Mouse (Mus musculus) limb, embryonic 12.5 days (tissue): Measurements from ENCODE around the gene Rad23a. TPM values are rescaled to one million over a fixed set of nuclear protein-coding genes. Genes with fewer than 3 reads are reported as not detected.

Source experiments
- ATAC-seq: fragments of 200-750 bp; cut with Nextera tagmentation; 2 replicates; pipeline ENCODE4 v1.8.0; 2017; ENCODE audit warnings: low read depth, moderate TSS enrichment; ENCODE audit not compliant: insufficient number of reproducible peaks, insufficient read depth, low FRiP score, low TSS enrichment
- H3K27ac ChIP-seq: fragments of 300-500 bp; sonication (generic); 2 replicates; pipeline ENCODE4 v1.5.1; 2016; ENCODE audit warnings: mild to moderate bottlenecking, moderate library complexity
- H3K27me3 ChIP-seq: fragments of 300-500 bp; sonication (generic); 2 replicates; pipeline ENCODE4 v1.6.1; 2016; ENCODE audit warnings: mild to moderate bottlenecking, moderate library complexity
- H3K36me3 ChIP-seq: fragments of 300-500 bp; sonication (generic); 2 replicates; pipeline ENCODE4 v1.6.1; 2016; ENCODE audit warnings: mild to moderate bottlenecking, moderate library complexity
- H3K4me1 ChIP-seq: fragments of 300-500 bp; sonication (generic); replicated peaks from 2 replicates; pipeline ENCODE4 v1.6.1; 2016
- H3K4me2 ChIP-seq: fragments of 300-500 bp; sonication (generic); 2 replicates; pipeline ENCODE4 v1.6.1; 2016; ENCODE audit warnings: mild to moderate bottlenecking, moderate library complexity
- H3K4me3 ChIP-seq: fragments of 300-500 bp; sonication (generic); replicated peaks from 2 replicates; pipeline ENCODE4 v1.5.1; 2016; ENCODE audit warnings: mild to moderate bottlenecking
- H3K9ac ChIP-seq: fragments of 300-500 bp; sonication (generic); replicated peaks from 2 replicates; pipeline ENCODE4 v1.6.1; 2016; ENCODE audit warnings: mild to moderate bottlenecking, moderate library complexity
- H3K9me3 ChIP-seq: fragments of 300-500 bp; sonication (generic); 2 replicates; pipeline ENCODE4 v1.6.1; 2016; ENCODE audit warnings: mild to moderate bottlenecking, moderate library complexity
- WGBS: fragments of 180-500 bp; shearing (Covaris S2); methylation state at CpG from one replicate; pipeline ENCODE4 v1.1.7; 2016; 5-methylcytosine and 5-hydroxymethylcytosine counted together
- polyA plus RNA-seq: library from polyadenylated mRNA; unstranded; fragments of >200 nt; fragmentation: Nextera tagmentation; extraction: Ambion mirVana; gene quantifications from 2 replicates; pipeline ENCODE4 v1.2.1, GENCODE M21; 2016

Rad23a gene
- polyA plus RNA-seq, 1 experiment from 2014 or later = 109 TPM

DNA sequence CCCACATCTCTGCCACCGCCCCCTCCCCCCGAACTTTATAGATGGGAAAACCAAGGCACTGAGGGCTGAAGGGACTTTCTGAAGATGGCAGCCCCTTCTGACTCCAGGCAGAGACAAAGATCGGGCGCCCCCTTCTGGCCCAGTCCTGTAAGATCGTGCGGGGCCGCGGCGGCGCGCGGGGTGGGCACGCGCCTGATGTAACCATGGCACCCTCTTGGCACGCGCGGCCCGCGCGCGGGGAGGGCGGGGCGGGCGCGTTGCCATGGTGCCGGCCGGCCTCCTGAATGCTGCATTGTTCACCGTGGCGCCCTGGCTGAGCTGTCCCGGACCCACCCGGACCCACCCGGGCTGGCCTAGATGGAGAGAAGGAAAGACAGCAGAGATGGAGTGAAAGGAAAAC lies 29.6 kb downstream of the Rad23a start:
- ATAC-seq = peak; percentile 77; the same call in 1 of the 2 replicates
- Histone ChIP-seq H3K4me1 (peaks cover 15% of the 10 kb centered on the region), H3K4me3 (peak overlapping the region; percentile 34), H3K27ac (peak overlapping the region; percentile 50; the same call in 1 of the 2 replicates), H3K27me3 (peaks cover 66% of the 10 kb centered on the region), H3K9me3 (peaks cover 4% of the 10 kb centered on the region; the same call in 1 of the 2 replicates), H3K36me3 (no peaks in the 10 kb centered on the region), H3K9ac (0 out of 2 replicates have a peak overlapping the region, but pooled peaks have one; percentile 44), H3K4me2 (peak overlapping the region; percentile 61)
- WGBS = 3% methylated on average over 32 of the region's 32 CpGs

DNA sequence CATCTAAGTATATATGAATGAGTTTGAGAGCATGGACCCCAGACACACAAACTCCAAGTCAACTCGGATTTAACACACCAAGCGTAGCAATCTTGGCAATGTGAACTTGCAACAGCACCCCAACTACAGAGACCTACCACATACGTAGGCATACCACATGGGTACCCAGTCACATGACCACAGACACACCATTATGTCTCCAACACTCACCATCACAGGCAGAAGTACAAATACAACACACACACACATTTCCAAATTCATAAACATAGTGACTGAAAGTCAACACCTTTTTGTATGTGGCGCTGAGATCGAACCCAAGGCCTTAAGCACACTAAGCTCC lies 30.6 kb downstream of the Rad23a start:
- Histone ChIP-seq H3K27me3 (peaks cover 67% of the 10 kb centered on the region), H3K9me3 (peaks cover 5% of the 10 kb centered on the region; the same call in 1 of the 2 replicates), H3K4me2 (no peak overlapping the region), H3K9ac (no peak overlapping the region), H3K4me3 (no peak overlapping the region), H3K36me3 (no peaks in the 10 kb centered on the region), H3K4me1 (peaks cover 10% of the 10 kb centered on the region), H3K27ac (no peak overlapping the region)
- ATAC-seq = no peak
- WGBS = 81% methylated on average over 5 of the region's 5 CpGs

DNA sequence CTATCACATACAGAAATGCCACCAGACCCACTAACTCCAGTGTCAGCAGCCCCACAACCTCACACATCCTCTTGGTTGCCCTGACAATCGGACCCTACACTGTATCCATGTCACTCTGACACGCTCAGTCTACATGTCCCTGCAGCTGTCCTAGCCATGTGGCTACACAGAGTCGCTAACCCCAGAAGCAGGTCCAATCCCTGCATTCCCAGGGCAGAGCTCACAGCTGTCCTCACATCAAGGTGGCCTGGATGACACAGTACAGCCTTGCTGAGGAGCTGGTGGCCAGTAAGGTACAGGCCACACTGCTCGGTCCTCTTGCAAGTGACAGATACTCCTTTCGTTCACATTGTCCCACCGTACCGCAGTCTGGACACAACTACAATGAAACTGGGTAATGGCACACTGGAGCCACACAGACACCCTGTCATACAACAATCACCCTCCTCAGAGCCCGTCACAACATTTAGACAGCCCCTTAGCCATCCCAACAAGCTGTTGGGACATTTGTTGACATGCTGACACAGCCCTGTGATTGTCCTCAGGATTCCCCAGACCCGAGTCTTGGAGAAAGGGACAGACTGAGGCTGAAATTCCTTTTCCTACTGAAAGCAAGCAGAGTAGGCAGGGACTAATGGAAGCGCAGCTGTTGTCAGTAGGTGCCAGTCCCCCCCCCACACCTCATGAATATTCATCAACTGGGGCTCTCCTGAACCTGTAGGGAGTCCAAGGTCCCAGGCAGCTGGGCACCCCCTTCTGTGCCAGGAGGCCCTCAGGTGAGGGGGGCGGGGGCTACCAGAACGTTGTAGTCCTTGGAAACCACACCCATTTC lies 31.1 kb downstream of the Rad23a start:
- H3K27ac ChIP-seq = no peak overlapping the region
- H3K4me1 ChIP-seq = peaks cover 4% of the 10 kb centered on the region
- H3K27me3 ChIP-seq = peaks cover 67% of the 10 kb centered on the region
- peaks cover 5% of the 10 kb centered on the region; the same call in 1 of the 2 replicates for H3K9me3 ChIP-seq
- no peaks in the 10 kb centered on the region for H3K36me3 ChIP-seq
- 61% methylated on average over 12 of the region's 12 CpGs for WGBS
- no peak overlapping the region for H3K4me3 ChIP-seq
- H3K4me2 ChIP-seq = no peak overlapping the region
- no peak for ATAC-seq
- no peak overlapping the region for H3K9ac ChIP-seq

DNA sequence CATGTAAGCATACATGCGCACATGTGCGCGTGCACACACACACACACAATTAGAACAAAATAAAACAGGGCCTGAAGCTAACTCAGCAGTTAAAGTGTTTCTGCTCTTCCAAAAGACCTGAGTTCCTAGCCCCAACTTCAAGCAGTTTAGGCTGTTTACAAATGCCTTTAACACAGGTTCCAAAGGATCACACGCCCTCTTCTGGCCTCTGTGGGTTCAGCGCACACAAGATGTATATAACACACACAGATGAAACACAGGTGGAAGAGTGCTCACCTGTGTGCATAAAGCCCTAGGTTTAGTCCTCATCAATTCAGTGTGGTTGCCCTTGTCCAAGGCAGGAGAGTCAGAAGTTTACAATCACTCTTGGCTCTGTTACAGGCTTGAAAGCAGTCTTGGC lies 34.4 kb downstream of the Rad23a start:
- Histone ChIP-seq H3K4me3 (no peak overlapping the region), H3K27me3 (peaks cover 70% of the 10 kb centered on the region), H3K9ac (no peak overlapping the region), H3K9me3 (peaks cover 5% of the 10 kb centered on the region; the same call in 1 of the 2 replicates), H3K4me1 (peaks cover 17% of the 10 kb centered on the region), H3K4me2 (no peak overlapping the region), H3K36me3 (no peaks in the 10 kb centered on the region), H3K27ac (no peak overlapping the region)
- 95% methylated on average over 5 of the region's 5 CpGs for WGBS
- no peak for ATAC-seq

DNA sequence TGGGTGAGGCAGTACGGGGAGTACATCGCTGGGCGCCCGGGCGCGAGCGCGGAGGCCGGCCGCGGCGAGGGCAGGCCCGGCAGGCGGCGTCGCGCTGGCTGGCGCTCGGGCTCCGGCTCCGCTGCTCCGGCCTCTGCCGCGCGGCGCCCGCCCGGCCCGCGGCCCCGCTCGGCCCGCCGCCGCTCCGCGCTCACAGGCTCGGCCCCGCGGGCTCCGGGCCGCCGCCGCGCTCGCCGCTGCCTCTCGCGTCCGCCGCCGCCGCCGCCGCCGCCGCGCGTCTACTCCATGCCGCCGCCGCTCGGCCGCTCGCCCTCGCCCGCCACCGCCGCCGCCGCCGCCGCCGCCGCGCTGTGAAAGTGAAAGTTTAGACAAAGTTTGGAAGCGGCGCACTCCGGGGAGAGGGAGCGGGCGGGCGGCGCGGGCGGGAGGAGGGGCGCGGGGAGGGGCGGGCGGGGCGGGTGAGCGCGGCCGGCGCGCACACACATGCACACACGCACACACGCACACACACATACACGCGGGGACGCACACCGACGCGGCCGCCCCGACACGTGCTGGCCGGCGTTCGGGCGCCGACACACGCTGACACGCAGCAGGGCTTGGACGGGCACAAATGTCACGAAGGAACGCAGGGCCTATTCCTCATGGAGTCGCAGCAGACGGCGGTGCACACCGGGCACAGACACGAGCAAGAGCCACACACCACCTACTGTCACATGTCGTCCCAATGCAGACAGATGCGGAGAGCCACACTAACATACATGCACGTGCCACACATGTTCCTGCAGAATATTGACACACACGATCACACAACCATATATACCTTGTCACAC lies 40.2 kb downstream of the Rad23a start, which contains the start of gene Nfix:
Gene Nfix, minus strand, starts transcription at position 346 of the 833 bp plus-strand sequence.
- Histone ChIP-seq H3K9ac (peak within 1 kb of the TSS; percentile 95), H3K4me3 (peak within 1 kb of the TSS; percentile 76), H3K36me3 (peaks cover 12% of the 10 kb centered on the region), H3K27ac (peak within 1 kb of the TSS; percentile 74), H3K4me2 (peak within 1 kb of the TSS; percentile 89), H3K9me3 (no peaks in the 10 kb centered on the region), H3K27me3 (peaks cover 86% of the 10 kb centered on the region), H3K4me1 (peaks cover 35% of the 10 kb centered on the region)
- WGBS = 4% methylated on average over 34 of the region's 125 CpGs
- no peak for ATAC-seq

DNA sequence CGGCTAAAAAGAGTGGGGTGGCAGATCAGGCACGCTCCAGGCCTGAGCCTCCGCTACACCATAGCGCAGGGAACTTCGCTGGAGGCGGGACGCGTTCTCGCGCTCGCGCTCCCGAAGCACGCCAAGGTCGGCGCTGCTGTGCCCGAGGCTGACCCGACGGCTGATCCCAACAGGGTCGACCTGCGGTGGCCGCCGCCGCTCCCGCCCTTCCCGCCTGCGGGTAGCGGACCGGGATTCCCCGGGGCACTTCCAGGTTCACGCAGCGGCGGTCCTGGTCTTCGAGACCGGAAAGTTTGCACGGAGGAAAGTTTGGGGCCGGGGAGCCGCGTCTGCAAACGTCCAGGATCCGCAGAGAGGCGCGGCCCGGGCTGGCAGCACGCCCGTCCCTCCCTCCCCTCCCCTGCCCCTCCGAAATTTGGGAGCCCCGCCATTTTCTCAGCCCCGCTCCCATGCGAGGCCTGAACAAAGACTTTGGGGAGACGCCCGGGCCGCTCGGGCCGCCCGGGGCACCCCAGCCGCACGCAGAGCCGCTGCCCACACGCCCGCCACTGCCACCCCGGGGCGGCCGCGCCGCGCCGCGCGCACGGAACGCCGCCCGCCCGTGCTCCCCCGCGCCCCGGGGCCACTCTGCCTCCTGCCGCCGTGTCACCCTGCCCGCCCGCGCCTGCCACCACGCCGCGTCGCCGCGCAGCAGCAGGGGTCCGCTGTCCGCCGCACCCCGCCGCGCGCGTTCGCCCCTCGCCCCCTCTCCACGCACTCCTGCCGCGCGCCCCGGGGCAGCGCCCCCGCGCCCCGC lies 41.1 kb downstream of the Rad23a start:
- no peaks in the 10 kb centered on the region for H3K9me3 ChIP-seq
- WGBS = 1% methylated on average over 80 of the region's 108 CpGs
- H3K27me3 ChIP-seq = peaks cover 85% of the 10 kb centered on the region
- peak overlapping the region; percentile 89 for H3K4me2 ChIP-seq
- H3K4me1 ChIP-seq = peaks cover 42% of the 10 kb centered on the region
- H3K9ac ChIP-seq = peak overlapping the region; percentile 95
- peak overlapping the region; percentile 74 for H3K27ac ChIP-seq
- ATAC-seq = peak; percentile 27; the same call in 1 of the 2 replicates
- H3K36me3 ChIP-seq = peaks cover 12% of the 10 kb centered on the region
- H3K4me3 ChIP-seq = peak overlapping the region; percentile 76

DNA sequence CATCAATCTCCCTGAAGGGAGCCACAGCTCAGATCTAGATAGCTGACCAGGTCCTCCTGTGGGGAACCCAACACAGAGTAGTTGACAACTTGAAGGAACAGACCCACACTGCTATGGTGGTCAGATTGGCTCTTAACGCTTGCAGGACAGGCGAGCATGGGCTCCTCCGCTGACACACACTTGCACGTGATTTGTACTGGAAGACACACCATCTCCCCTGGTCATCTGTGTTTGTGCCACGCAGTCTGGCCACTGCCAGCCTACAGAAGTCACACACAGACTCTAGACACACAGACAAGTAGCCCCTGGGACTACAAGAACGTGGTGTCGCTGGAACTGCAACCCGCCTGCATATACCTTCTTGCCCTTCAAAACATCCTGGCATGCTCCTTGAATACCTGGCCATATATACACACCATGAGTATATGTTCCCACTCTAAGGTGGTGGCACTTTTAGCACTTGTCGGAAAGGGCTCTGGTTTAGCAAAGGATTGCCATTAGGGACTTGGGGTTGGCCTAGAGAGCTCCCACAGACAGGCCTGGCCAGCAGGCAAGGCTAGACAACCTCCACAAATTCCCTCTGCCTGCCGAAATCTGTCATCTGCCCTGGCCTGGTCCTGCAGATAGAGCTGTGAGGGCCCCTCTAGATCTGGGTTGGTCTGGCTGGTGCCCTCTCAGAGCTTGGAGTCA lies 41.9 kb downstream of the Rad23a start:
- no peak for ATAC-seq
- peak overlapping the region; percentile 95 for H3K9ac ChIP-seq

DNA sequence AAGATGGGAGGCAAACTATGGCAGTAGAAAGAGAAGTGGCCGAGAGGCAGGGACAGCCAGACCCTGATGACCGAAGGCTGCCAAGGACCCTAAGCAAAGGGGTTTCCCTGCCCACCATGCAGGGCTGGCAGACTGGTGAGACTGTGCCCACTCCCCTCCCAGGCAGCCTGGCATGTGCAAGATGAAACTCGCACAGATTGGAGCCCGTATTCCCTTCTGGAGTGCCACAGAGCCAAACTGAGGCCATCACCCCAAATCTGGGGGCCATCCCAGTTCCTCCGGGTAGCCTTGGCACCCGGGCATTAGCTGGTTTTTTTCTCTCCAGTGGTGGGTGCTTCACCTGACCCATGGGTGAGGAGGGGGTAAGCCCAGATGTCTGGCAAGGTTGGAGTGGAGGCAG lies 42.5 kb downstream of the Rad23a start:
- no peak for ATAC-seq
- Histone ChIP-seq H3K9ac (no peak overlapping the region), H3K4me1 (peaks cover 43% of the 10 kb centered on the region), H3K27me3 (peaks cover 88% of the 10 kb centered on the region), H3K9me3 (no peaks in the 10 kb centered on the region), H3K27ac (no peak overlapping the region), H3K36me3 (peaks cover 12% of the 10 kb centered on the region), H3K4me3 (peak overlapping the region; percentile 76), H3K4me2 (peak overlapping the region; percentile 89)
- 71% methylated on average over 6 of the region's 6 CpGs for whole genome bisulfite sequencing

More for the DNA sequence above, 41.9 kb downstream of the Rad23a start:
- 39% methylated on average over 10 of the region's 10 CpGs for WGBS
- Histone ChIP-seq H3K9me3 (no peaks in the 10 kb centered on the region), H3K4me2 (peak overlapping the region; percentile 89), H3K4me1 (peaks cover 47% of the 10 kb centered on the region), H3K27me3 (peaks cover 85% of the 10 kb centered on the region), H3K4me3 (peak overlapping the region; percentile 76), H3K36me3 (peaks cover 12% of the 10 kb centered on the region), H3K27ac (0 out of 2 replicates have a peak overlapping the region, but pooled peaks have one; percentile 74)

DNA sequence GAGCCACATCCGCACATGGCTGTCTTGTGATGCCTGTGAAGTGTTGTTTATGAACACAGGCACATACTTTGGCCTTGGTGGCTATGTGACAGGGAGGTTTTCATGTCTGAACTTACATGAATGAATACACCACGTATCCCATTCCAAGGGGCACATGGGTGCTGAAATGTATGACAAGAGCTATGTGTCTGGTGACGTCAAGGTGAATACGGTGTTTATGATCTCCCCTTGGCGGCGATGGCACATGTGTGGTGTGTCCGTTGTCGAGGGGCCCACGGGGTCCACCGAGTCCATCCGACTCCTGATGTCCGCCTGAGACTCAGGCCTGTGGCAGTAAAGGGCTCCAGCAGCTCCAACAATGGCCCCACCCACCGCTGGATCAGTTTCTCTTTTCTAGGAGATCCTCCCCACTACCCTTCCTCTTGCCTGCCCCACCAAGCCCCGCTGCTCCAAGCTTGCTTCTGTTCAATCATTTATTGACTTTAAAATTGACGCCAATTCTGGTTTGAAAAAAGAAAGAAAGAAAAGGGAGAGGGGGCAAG lies 43.1 kb downstream of the Rad23a start:
- 77% methylated on average over 15 of the region's 15 CpGs for WGBS
- no peak overlapping the region for H3K27ac ChIP-seq
- no peak overlapping the region for H3K9ac ChIP-seq
- peaks cover 12% of the 10 kb centered on the region for H3K36me3 ChIP-seq
- H3K27me3 ChIP-seq = peaks cover 90% of the 10 kb centered on the region
- 0 out of 2 replicates have a peak overlapping the region, but pooled peaks have one; percentile 1 for H3K4me3 ChIP-seq
- no peak overlapping the region for H3K4me2 ChIP-seq
- no peaks in the 10 kb centered on the region for H3K9me3 ChIP-seq
- ATAC-seq = no peak
- H3K4me1 ChIP-seq = peaks cover 39% of the 10 kb centered on the region

DNA sequence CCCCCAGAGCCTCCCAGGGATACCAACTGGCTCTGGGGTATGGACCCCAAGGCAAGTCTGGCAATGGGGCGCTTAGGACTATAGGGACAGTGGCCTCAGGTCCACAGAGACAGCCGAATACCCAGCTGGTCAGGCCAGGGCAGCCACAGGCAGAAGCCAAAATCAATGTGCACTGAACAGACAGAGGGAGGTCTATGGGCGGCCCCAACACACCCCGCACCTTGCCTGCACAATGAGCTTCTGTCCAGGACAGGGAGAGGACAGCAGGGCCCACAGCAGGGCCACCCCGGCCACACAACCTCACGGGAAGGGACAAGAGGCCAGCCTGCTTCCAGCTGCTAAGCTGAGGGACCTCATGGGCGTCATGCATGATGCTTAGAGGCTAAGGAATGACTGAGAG lies 46.0 kb downstream of the Rad23a start:
- H3K9ac ChIP-seq = peak overlapping the region; percentile 47; the same call in 1 of the 2 replicates
- WGBS = 53% methylated on average over 7 of the region's 7 CpGs
- peak overlapping the region; percentile 22; the same call in 1 of the 2 replicates for H3K4me2 ChIP-seq
- H3K4me3 ChIP-seq = no peak overlapping the region
- peaks cover 45% of the 10 kb centered on the region for H3K4me1 ChIP-seq
- no peak for ATAC-seq
- H3K9me3 ChIP-seq = no peaks in the 10 kb centered on the region
- peaks cover 96% of the 10 kb centered on the region for H3K27me3 ChIP-seq
- H3K27ac ChIP-seq = 0 out of 2 replicates have a peak overlapping the region, but pooled peaks have one; percentile 12
- peaks cover 12% of the 10 kb centered on the region for H3K36me3 ChIP-seq
